Mouse (Mus musculus): ENCODE data around the gene Rbfox3.

Gene Rbfox3

DNA sequence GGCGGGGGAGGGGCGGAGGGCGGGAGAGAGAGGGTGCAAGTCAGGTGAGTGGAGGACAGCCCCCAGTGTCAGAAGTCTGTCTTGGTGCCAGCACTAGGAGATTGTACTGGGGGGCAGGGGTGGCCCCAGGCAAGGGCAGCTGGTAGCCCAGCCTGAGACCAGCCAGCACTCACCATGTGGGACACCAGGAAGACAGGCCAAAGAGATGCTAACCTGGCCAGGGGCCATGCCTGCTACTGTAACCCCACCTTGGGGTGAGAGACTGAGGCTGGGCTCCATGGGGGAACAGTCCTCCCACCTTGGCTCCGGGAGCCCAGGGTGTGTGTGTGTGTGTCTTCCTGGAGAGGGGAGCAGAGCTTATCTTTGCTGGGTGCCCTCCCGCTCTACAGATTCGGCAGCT is 408.4 kb downstream of the Rbfox3 start:
- no peak for DNase-seq (ENCODE audit: low spot score)

DNA sequence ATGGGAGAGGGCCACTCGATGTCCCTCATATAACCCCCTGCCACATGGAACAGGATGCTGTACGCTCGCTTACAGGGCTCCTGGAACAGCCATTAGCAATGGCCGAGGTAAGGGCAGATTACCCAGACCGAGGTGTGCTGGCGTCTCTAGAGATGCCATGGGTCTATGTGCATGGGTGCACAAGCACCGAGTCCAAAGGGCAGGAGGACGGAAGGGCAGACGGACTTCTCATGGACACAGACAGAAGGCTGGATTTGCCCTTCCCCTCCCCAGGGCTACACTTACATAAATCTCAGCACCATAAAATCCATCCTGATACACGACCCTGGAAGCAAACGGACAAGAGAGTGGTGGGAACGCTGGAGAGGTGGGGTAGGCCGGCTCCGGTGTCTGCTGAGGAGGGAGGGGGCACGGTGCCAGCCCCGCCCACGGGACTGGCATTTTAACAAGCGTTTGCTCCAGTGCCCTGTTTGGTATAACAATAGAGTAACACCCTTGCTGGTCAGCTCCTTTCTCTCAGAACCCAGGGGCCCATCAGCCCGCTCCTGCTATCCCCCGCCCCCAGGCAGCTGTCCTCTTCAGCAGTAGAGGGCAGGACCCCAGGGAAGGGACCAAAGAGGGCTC is 415.2 kb downstream of the Rbfox3 start:
- no peak for DNase-seq (ENCODE audit: low spot score)

DNA sequence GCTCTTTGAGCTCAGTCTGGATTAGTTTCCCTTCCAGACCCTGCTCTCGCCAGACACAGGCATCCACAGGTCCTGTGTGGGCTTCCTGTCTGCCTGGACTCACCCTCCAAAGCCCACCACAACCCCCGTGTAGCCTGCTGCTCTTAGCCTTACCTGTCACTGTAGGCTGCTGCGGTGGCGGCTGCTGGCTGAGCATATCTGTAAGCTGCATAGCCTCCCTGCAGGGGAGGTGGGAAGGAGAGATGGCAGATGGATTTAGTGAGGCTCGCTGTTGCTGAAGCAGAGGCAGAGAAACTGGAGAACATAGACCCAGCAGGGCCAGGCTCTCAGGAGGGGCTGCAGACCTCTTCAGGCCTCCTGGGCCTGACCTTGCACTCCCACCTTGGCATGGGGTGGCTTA is 416.3 kb downstream of the Rbfox3 start:
- no peak for DNase-seq (ENCODE audit: low spot score)

DNA sequence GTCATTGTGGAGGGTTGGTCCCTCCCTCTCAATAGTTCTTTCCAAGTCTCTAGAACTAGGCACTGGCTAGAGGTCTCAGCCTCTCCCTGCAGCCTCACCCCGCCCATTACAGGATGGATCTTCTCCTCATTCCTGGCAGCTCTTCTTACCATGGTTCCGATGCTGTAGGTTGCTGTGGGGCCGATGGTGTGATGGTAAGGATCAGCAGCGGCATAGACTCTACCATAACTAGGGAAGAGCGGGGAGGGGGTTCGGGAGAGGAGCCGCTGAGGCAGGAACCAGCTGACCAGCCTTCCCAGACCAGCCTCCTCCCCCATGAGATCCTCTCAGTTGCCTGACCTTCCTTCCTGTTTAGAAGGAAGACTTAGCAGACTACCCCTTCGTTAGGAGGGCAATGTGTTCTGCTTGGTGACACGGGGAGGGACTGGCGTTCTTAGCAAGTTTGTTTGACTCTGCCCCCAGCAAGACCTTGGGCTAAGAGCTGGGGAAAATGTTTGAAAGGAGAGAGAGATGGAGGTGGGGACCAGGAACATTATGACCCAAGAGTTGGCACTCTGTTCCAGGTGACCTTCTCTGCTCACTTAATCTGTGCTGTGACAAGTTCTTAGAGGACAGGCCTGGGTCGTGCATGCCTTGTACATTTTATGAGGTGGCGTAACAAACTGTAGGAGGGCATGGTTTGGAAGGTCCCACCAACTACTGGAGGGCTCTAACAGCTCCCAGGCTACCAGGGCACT is 417.2 kb downstream of the Rbfox3 start:
- DNase-seq (ENCODE audit: low spot score): no peak

DNA sequence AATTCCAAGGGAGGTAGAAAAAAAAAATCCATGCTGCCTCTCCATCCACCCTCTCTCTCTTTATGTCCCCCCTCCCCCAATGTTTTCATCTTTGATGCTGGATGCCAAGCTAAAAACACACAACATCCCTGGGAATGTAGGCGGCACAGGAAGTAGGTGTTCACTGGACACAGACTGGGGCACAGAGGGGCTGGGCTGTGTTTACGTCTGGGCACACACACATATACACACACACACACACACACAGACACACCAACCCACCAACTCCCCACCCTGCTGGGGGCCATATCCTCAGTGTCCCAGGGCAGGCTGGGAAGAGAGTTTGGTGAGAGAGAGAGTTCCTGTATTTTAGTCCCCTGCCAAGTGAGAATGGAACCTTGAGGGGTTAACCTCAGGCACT is 417.9 kb downstream of the Rbfox3 start:
- no peak for DNase-seq (ENCODE audit: low spot score)

DNA sequence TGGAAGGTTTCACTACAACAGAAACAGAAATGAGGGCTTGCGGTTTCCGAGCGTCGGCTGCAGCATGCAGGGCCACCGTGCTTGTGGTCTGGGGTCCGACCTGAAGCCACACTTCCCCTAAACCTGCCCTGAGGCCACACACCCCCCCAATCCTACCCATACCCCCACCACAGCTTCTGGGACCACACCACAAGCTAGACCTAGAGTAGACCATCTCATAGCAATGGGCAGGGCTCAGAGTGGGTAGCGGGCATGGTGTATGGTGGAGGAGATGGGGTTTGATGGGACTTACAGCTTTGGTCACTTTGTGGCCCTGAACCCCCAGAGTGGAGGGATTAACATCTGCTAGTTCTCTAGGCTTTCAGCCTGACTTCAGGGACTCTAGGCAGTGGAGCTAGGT is 420.2 kb downstream of the Rbfox3 start:
- no peak for DNase-seq (ENCODE audit: low spot score)

DNA sequence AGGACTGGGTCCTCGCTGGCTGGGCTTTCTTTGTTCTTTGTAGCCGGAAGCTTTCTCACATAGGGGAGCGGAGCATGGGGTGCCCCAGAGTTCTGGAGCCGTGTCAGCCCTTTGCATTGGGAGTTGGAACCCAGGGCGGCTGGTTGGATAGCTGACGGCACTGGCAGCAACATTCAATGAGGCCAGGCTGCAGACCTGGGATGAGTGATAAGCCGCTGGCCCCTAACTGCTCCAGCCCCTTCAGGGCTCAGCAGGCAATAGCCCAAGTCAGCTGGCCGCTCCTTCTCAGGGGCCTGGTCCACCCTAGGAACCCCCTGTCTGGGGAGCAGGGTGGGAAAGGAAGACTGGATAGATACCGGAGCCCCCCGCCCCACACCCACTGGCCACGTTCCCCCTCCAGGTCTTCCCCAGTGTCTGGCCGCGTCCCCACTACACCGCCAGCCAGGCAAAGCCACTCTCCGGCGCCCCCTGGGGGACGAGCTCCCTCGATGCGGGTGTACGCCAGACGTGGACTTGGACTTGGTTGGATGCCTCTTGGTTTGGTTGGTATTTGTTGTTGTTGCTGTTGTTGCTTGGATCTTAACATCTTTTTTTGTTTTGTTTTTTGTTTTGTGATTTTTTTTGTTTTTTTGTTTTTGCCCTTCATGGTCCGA is 420.7 kb downstream of the Rbfox3 start:
- peak; percentile 83 for DNase-seq (ENCODE audit: low spot score)

DNA sequence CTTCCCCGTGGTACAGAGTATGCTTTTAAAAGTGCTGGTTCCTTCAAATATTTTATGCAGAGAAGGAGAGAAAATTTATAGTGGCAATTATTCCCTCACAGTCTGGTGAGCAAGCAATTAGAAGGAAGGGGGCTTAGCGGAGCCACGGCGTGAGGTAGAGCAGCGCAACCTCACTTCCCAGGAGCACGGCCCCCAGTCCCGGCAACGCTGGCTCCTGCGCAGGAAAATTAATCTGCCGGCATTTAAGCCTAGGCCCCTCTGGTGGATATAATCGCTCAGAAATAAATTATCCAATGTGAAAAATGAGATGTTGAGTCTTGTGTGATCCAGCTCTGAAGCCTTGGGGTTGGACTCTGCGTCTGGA is 422.5 kb downstream of the Rbfox3 start:
- DNase-seq (ENCODE audit: low spot score): no peak

DNA sequence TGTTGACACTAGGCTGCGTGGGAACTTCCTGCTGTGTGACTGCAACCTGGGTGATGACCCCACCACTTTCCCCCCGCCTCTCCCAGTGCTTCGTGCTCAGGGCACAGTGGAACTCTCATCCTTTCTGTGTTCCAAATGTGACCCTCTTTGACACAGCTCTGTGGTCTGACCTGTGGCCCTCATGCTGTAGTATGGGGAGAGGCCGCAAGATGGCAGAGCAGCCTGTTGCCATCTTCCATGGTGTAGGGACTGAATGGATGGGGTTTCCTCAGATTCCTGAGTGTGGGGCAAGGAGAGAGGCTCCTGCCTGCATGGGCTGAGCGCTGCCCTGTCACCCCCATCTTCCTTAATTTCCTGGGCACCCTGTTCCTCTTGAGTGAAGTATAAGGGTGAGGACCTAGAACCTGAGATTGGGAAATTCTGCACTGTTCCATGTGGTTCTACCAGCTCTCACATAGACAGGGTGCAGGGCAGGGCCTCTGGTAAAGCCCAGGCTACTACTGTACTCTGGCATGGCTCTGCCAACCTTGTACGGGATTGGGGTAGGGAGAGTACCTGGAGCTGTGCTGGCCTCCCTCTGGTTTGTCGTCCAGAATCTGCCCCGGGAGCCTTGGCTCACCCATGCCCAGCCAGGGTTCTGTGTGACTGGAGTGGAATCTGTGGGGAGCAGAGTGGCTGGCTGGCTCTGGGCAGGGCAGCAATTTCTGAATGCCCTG is 423.0 kb downstream of the Rbfox3 start:
- no peak for DNase-seq (ENCODE audit: low spot score)

DNA sequence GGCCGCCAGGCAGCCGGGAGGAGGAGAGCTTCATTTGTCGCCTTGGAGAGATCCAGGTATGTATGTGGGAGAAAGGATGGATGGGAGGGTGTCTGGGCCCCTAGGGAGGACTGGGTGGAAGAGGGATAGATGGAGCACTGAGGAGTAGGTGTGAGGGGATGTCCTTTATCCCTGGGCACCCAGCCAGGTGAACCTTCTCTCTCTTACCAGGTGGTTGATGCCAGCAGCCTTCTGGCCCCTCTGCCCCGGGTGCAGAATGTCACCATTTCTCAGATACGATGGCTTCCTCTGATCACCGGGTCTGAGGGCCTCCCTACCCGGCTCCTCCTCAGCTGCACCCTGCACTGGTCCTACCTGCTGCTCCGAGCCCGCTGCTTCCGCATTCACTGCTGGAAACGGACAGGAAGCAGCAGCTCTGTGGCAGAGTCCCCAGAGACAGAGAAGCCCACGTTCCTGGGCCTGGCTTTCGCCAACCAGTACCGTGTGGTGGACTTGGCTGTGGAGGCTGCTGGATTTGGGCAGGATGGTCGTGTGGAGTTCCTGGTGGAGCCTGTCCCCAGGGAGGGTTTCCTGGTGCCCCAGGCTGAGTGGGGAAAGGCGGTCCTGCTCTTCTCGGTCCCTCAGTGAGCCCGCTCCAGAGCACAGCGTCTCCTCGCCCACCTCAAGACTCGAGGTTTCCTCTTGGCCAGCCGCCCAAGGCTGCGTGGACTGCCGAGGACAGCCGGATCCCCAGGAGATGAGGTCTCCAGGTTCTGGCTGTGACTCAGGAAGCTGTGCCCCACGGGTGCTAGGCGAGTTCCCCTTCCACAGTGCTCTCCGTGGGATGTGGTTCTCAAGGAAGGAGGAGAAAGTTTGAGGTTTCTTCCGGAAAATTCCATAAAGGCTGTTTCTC is 424.3 kb downstream of the Rbfox3 start:
- DNase-seq (ENCODE audit: low spot score): no peak

DNA sequence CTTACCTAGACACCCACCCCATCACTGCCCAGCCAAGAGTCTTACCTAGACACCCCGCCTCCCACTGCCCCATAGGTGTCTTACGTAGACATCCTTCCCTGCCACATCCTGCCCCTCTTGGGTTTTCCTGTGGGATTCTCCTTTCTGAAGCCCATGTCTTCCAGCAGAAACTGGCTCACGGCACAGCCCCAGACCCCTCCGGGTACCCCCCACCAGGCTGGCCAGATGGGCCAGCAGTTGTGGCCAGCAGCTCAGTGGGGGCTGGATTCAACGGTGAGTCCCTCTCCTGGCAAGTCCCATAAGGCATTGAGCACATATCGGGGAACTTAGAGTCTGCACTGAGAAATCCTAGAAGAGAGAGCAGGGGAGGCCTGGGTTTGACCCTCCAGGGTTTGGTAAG is 425.1 kb downstream of the Rbfox3 start:
- DNase-seq (ENCODE audit: low spot score): no peak

DNA sequence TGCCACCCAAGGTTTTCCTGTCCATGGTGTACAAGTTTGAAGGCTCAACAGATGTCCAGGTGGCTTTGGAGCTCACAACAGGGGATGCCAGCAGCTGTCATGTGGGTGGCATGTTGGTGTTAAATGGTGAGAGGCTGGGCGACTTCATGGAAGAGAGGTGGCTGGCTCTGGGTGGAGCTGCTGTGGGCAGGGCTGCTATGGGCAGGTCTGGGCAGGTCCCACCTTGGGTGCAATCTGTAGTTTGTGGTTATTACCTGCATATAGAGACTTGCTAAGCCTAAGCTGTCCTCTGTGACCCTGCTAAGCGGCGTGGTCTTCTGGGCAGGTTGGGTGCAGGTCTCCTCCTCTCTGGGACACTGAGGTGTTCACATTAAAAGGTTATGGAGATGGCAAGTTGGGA is 425.6 kb downstream of the Rbfox3 start:
- no peak for DNase-seq (ENCODE audit: low spot score)

DNA sequence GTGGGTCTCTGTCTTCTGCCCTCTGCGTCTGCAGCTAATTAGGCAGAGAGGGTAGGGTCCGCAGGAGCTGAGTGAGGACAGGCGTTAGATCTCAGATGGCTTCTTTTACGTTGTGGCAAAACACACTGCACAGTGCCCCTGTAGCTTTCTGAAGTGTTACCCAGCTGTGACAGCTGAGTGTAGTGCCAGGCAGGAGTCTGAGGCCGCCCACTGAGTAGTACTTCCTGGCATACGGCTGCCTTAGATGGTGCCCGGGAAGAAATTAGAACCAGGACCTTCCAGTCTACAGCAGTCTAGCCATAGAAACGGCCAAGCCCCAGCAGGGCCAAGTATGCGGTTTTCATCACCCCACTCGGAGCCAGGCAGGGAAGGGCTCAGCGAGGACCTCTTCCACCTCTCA is 426.1 kb downstream of the Rbfox3 start:
- DNase-seq (ENCODE audit: low spot score): no peak

DNA sequence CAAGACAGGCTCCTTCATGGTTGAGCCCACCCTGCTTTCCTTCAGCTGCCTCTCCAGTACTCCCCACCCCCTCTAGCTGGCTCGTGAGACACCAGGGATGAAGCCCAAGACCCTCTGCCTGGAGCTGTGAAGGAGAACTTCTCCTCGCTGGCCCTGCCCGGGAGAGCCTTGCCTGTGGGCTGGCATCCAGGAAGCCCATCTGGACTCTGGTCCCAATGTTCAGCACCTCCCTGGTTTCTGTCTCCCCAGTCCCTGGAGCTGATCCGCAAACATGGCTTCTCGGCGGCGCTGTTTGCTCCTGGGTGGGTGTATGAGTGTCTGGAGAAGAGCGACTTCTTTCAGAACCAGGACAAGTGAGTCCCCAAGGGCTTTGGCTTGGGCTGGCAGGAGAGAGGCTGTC is 427.2 kb downstream of the Rbfox3 start:
- DNase-seq (ENCODE audit: low spot score): no peak

DNA sequence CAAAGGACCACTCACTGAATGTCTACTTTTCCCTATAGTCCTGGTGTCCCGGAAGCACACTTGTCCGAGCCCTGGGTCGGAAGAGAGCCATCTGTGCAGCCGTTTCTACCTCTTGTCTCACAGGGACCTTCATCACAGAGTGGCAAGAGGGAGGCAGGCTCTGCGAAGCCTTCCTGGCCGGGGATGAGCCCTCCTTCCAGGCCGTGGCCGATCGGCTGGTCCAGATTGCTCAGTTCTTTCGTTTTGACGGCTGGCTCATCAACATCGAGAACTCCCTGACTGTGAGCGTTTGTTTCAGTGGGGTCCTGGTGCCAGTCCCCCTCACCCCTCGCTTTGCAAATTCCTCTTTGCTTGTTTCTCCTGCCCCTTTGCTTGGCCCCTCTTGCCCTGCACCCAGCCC is 429.6 kb downstream of the Rbfox3 start:
- no peak for DNase-seq (ENCODE audit: low spot score)

DNA sequence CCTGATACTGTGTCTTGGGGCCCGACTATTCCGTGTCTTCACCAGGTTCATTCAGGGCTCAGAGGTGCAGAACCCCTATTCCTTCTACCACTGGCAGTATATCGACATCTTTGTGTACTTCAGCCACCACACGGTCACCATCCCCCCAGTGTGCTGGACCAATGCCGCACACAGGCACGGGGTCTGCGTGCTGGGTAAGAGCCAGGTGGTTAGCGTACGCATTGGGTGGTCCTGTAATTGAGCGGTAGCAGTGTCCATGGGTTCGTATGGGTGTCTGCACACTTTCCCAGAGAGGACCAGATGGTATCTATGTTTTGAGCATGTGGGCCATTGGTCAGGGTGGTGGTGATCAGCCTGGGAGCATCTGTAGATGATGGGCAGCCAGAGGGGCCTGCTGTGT is 430.2 kb downstream of the Rbfox3 start:
- no peak for DNase-seq (ENCODE audit: low spot score)

DNA sequence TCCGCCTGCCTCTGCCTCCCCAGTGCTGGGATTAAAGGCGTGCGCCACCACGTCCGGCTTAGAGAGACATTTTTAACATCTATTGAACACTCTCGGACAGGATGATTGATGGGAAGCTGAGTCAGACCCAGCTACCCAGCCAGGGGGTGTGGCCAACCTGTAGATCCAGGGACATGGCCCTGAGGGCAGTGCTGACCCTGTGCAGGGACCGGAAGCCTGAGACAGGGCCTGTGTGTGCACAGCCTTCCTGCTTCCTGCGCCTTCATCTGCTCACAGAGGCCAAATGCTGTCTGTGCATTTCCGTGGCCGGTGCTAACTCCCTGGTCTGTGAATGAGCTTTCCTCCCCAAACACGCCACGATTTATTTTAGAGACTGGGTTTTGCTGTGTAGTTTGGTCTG is 431.6 kb downstream of the Rbfox3 start:
- DNase-seq (ENCODE audit: low spot score): no peak

DNA sequence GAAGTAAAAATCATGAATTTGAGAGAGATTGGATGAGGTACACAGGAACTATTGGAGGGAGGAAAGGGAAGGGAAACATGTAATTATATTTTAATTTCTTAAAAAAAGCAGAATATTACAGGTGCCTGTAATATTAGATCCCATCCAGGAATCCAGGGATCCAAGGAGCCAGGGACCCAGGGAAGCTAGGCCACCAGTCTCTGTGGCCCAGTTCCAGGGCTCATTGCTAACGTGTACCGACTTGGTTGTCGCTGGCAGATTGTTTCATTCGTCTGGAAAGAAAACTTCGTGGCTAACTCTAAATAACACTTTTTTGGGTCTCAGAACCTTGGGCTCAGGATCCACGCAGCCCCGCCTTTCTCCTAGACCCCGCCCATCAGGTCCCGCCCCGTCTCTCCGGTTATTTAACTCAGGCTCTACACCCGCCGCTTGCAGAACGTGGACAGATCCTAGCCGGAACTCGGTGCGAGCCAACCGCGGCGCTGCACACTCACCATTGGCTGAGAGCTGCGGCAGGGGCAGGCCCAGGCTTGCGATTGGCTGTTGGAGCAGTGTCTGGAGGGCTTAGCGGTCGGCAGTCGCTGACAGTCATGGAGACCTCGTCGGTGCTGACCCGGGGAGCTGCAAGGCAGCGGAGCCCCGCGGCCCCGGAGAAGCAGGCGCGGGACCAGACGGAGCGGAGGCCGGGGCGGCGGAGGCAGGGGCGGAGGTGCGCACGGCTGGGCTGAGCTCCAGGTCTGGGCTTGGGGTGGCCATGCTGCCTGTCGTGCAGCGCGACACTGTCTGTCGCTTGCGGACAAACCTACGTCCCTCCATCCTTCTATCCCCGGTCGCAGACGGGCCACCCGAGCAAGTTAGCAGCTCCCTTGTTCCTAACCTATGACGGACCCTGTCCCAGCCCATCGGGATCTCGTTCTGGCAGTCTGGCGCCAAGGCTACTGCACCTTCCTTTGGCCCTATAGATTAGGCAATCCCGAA is 434.7 kb downstream of the Rbfox3 start, which contains the start of gene Engase:
Gene Engase (plus strand): TSS at position 434 of the 978 bp plus-strand sequence.
- peak; percentile 89 for DNase-seq (ENCODE audit: low spot score)

DNA sequence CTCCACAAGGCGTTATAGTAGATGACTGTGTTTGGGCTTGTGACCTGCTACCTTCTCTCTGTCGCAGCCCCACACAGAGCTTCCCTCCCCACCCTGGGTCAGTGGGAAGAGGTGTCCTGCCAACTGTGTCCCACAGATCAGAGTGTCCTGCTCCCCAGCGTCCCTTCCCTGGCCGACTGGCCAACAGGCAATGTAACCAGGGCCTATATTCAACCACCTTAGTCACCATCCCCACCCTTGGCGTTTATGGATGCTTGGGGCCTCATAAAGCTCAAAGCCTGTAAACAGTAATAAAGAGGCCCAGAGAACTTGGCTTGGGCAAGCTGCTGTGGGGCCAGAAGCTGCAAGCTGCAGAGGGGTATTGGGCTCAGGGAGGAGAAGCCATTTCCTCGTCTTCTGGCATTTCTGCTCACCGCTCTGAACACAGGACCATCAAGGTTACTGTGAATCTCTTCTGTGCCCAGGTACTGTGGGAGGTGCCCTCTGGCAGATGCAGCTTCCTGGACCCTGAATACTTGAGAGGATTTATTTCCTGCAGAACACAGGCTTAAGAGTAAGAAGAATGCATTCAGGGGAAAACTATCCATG is 435.8 kb downstream of the Rbfox3 start:
- no peak for DNase-seq (ENCODE audit: low spot score)

DNA sequence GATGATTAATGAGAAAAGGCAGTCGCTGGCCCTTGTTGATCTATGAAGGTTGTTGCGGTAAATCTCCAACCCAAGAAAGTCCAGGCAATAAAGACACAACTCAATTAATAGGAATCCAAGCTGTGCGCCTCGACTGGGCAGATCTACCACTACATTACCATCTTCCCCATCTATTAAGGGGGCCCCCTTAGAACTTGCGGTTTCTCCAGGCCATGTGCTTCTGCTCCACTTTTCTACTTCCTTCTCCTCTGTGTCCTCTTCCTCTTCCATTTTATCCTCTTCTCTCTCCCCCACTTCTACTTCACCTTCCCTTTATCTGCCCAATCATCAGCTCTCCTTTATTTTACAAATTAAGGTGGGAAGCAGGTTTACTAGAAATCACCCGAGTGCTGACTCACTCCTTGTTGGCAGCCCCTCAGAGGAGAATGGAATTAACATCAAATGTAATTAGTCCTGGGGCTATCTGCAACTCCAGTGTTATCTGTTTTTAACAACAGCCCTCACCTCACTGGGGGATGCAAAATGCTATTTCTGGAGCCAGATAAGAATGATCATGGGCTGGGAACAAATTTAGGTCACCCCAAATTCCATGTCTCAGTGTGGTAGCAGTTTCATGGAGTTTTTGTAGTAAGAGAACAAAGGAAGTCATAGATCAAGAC is 437.4 kb downstream of the Rbfox3 start:
- DNase-seq (ENCODE audit: low spot score): no peak
